Mouse (Mus musculus): ENCODE data around the gene 3110082I17Rik. TPM values are rescaled to one million over a fixed set of nuclear protein-coding genes. Genes with fewer than 3 reads are reported as not detected.

Gene 3110082I17Rik
- polyA plus RNA-seq, 2 experiments = 11.2 to 11.6 TPM

GRCm38 (mm10) chr5:139399991-139400390 lies 60.3 kb downstream of the 3110082I17Rik start:
- Histone ChIP-seq H3K27me3 (ENCODE audit: control insufficient read depth, insufficient read depth, low read length) (no peaks in the 10 kb centered on the region), H3K9me3 (ENCODE audit: control insufficient read depth, low read length) (no peaks in the 10 kb centered on the region), H3K4me2 (ENCODE audit: low read depth) (no peak overlapping the region), H3K4me3 (ENCODE audit: insufficient read depth in 1 of 2, low read depth in 2 of 2, low read length in 2 of 2) (no peak overlapping the region), H3K36me3 (replicated peaks; ENCODE audit: control insufficient read depth, insufficient read depth, low read depth) (peaks cover 9% of the 10 kb centered on the region), H3K4me1 (replicated peaks; ENCODE audit: control insufficient read depth in 2 of 2, insufficient read depth in 2 of 2, low read length in 1 of 2) (peaks cover 13 to 32% of the 10 kb centered on the region in 2 experiments), H3K9ac (replicated peaks) (no peak overlapping the region), H3K27ac (no peak overlapping the region)
- no peak for DNase-seq (ENCODE audit: low read depth in 3 of 3, low spot score in 3 of 3)
- no peak for TF ChIP-seq CTCF (IDR thresholded peaks at IDR 0.05; ENCODE audit: low read depth)
- no peak for TF ChIP-seq EP300 (IDR thresholded peaks at IDR 0.05; ENCODE audit: low read depth)
- WGBS (ENCODE audit: insufficient replicate concordance) = 82% methylated on average over 14 of the region's 14 CpGs
- no peak for ATAC-seq (ENCODE audit: insufficient read depth)

GRCm38 (mm10) chr5:139398786-139399185 lies 61.5 kb downstream of the 3110082I17Rik start:
- 74% methylated on average over 5 of the region's 5 CpGs for WGBS (ENCODE audit: insufficient replicate concordance)
- no peak overlapping the region; the same call in 1 of the 2 replicates for H3K9ac ChIP-seq (replicated peaks)
- H3K4me2 ChIP-seq (ENCODE audit: low read depth) = no peak overlapping the region; the same call in 1 of the 2 replicates
- no peak overlapping the region for H3K27ac ChIP-seq
- peaks cover 25 to 32% of the 10 kb centered on the region in 2 experiments for H3K4me1 ChIP-seq (replicated peaks; ENCODE audit: control insufficient read depth in 2 of 2, insufficient read depth in 2 of 2, low read length in 1 of 2)
- H3K36me3 ChIP-seq (replicated peaks; ENCODE audit: control insufficient read depth, insufficient read depth, low read depth) = peaks cover 20% of the 10 kb centered on the region
- no peaks in the 10 kb centered on the region for H3K27me3 ChIP-seq (ENCODE audit: control insufficient read depth, insufficient read depth, low read length)
- ATAC-seq (ENCODE audit: insufficient read depth) (no peak), DNase-seq (ENCODE audit: low read depth in 3 of 3, low spot score in 3 of 3) (no peak)
- TF ChIP-seq CTCF (IDR thresholded peaks at IDR 0.05; ENCODE audit: low read depth) (no peak), EP300 (IDR thresholded peaks at IDR 0.05; ENCODE audit: low read depth) (no peak)
- no peak overlapping the region for H3K4me3 ChIP-seq (ENCODE audit: insufficient read depth in 1 of 2, low read depth in 2 of 2, low read length in 2 of 2)
- no peaks in the 10 kb centered on the region for H3K9me3 ChIP-seq (ENCODE audit: control insufficient read depth, low read length)

GRCm38 (mm10) chr5:139397959-139398753 lies 62.2 kb downstream of the 3110082I17Rik start:
- Histone ChIP-seq H3K4me1 (replicated peaks; ENCODE audit: control insufficient read depth in 2 of 2, insufficient read depth in 2 of 2, low read length in 1 of 2) (peaks cover 29 to 36% of the 10 kb centered on the region in 2 experiments), H3K4me2 (ENCODE audit: low read depth) (no peak overlapping the region; the same call in 1 of the 2 replicates), H3K9me3 (ENCODE audit: control insufficient read depth, low read length) (no peaks in the 10 kb centered on the region), H3K9ac (replicated peaks) (peak overlapping the region; percentile 14), H3K4me3 (ENCODE audit: insufficient read depth in 1 of 2, low read depth in 2 of 2, low read length in 2 of 2) (no peak overlapping the region), H3K27ac (peak overlapping the region; percentile 48), H3K27me3 (ENCODE audit: control insufficient read depth, insufficient read depth, low read length) (no peaks in the 10 kb centered on the region), H3K36me3 (replicated peaks; ENCODE audit: control insufficient read depth, insufficient read depth, low read depth) (peaks cover 26% of the 10 kb centered on the region)
- TF ChIP-seq CTCF (IDR thresholded peaks at IDR 0.05; ENCODE audit: low read depth) (peak; percentile 97), EP300 (IDR thresholded peaks at IDR 0.05; ENCODE audit: low read depth) (no peak)
- peak; percentile 87 to 91 (median 87) for DNase-seq (ENCODE audit: low read depth in 3 of 3, low spot score in 3 of 3)
- ATAC-seq (ENCODE audit: insufficient read depth) = peak; percentile 69
- WGBS (ENCODE audit: insufficient replicate concordance) = 13% methylated on average over 5 of the region's 5 CpGs

GRCm38 (mm10) chr5:139397359-139397916 lies 62.9 kb downstream of the 3110082I17Rik start:
- no peaks in the 10 kb centered on the region for H3K9me3 ChIP-seq (ENCODE audit: control insufficient read depth, low read length)
- H3K27me3 ChIP-seq (ENCODE audit: control insufficient read depth, insufficient read depth, low read length) = no peaks in the 10 kb centered on the region
- peaks cover 29 to 36% of the 10 kb centered on the region in 2 experiments for H3K4me1 ChIP-seq (replicated peaks; ENCODE audit: control insufficient read depth in 2 of 2, insufficient read depth in 2 of 2, low read length in 1 of 2)
- WGBS (ENCODE audit: insufficient replicate concordance) = 77% methylated on average over 4 of the region's 4 CpGs
- TF ChIP-seq CTCF (IDR thresholded peaks at IDR 0.05; ENCODE audit: low read depth) = no peak
- H3K27ac ChIP-seq = peak overlapping the region; percentile 48
- ATAC-seq (ENCODE audit: insufficient read depth) = no peak
- H3K9ac ChIP-seq (replicated peaks) = peak overlapping the region; percentile 9; the same call in 1 of the 2 replicates
- no peak overlapping the region for H3K4me2 ChIP-seq (ENCODE audit: low read depth)
- DNase-seq (ENCODE audit: low read depth in 3 of 3, low spot score in 3 of 3) = no peak
- no peak overlapping the region for H3K4me3 ChIP-seq (ENCODE audit: insufficient read depth in 1 of 2, low read depth in 2 of 2, low read length in 2 of 2)
- peaks cover 34% of the 10 kb centered on the region for H3K36me3 ChIP-seq (replicated peaks; ENCODE audit: control insufficient read depth, insufficient read depth, low read depth)

GRCm38 (mm10) chr5:139395528-139395927 lies 64.8 kb downstream of the 3110082I17Rik start:
- H3K36me3 ChIP-seq (replicated peaks; ENCODE audit: control insufficient read depth, insufficient read depth, low read depth) = peaks cover 45% of the 10 kb centered on the region
- no peak overlapping the region for H3K9ac ChIP-seq (replicated peaks)
- TF ChIP-seq EP300 (IDR thresholded peaks at IDR 0.05; ENCODE audit: low read depth) (no peak), CTCF (IDR thresholded peaks at IDR 0.05; ENCODE audit: low read depth) (no peak)
- WGBS (ENCODE audit: insufficient replicate concordance) = 83% methylated on average over 4 of the region's 4 CpGs
- no peak overlapping the region for H3K4me3 ChIP-seq (ENCODE audit: insufficient read depth in 1 of 2, low read depth in 2 of 2, low read length in 2 of 2)
- DNase-seq (ENCODE audit: low read depth in 3 of 3, low spot score in 3 of 3) (no peak), ATAC-seq (ENCODE audit: insufficient read depth) (no peak)
- no peaks in the 10 kb centered on the region for H3K9me3 ChIP-seq (ENCODE audit: control insufficient read depth, low read length)
- H3K4me2 ChIP-seq (ENCODE audit: low read depth) = no peak overlapping the region
- H3K4me1 ChIP-seq (replicated peaks; ENCODE audit: control insufficient read depth in 2 of 2, insufficient read depth in 2 of 2, low read length in 1 of 2) = peaks cover 32 to 46% of the 10 kb centered on the region in 2 experiments
- no peaks in the 10 kb centered on the region for H3K27me3 ChIP-seq (ENCODE audit: control insufficient read depth, insufficient read depth, low read length)
- no peak overlapping the region for H3K27ac ChIP-seq

Measured in liver, embryonic 14.5 days (tissue).